Mouse (Mus musculus) limb, embryonic 10.5 days (tissue): ENCODE data around the gene Lrp6. TPM values are rescaled to one million over a fixed set of nuclear protein-coding genes. Genes with fewer than 3 reads are reported as not detected.

Source experiments
- DNase-seq: peaks from one replicate; pipeline ENCODE4 v3.0.0-alpha.2; 2017; ENCODE audit warnings: low spot score
- H3K27ac ChIP-seq: fragments of 300-500 bp; sonication (generic); 2 replicates; pipeline ENCODE4 v1.5.1; 2016; ENCODE audit warnings: mild to moderate bottlenecking
- H3K27me3 ChIP-seq: fragments of 300-500 bp; sonication (generic); 2 replicates; pipeline ENCODE4 v1.6.1; 2016; ENCODE audit warnings: low read depth, mild to moderate bottlenecking; ENCODE audit not compliant: poor library complexity, severe bottlenecking
- H3K36me3 ChIP-seq: fragments of 300-500 bp; sonication (generic); 2 replicates; pipeline ENCODE4 v1.6.1; 2016; ENCODE audit warnings: mild to moderate bottlenecking, moderate library complexity
- H3K4me1 ChIP-seq: fragments of 300-500 bp; sonication (generic); 2 replicates; pipeline ENCODE4 v1.6.1; 2016
- H3K4me3 ChIP-seq: fragments of 300-500 bp; sonication (generic); 2 replicates; pipeline ENCODE4 v1.5.1; 2016; ENCODE audit warnings: mild to moderate bottlenecking, moderate library complexity
- H3K9me3 ChIP-seq: fragments of 300-500 bp; sonication (generic); replicated peaks from 2 replicates; pipeline ENCODE4 v1.6.1; 2016; ENCODE audit warnings: mild to moderate bottlenecking
- WGBS: fragments of 180-500 bp; shearing (Covaris S2); methylation state at CpG from one replicate; pipeline ENCODE4 v1.1.7; 2016; 5-methylcytosine and 5-hydroxymethylcytosine counted together
- polyA plus RNA-seq: library from polyadenylated mRNA; unstranded; fragments of >200 nt; fragmentation: Nextera tagmentation; extraction: Ambion mirVana; gene quantifications from 2 replicates; pipeline ENCODE4 v1.2.1, GENCODE M21; 2016

Gene Lrp6
- polyA plus RNA-seq, 1 experiment from 2014 or later = 33.4 TPM

GRCm38 (mm10) chr6:134564539-134564938 lies 2.2 kb downstream of the Lrp6 start:
- WGBS = 49% methylated on average over 2 of the region's 2 CpGs
- Histone ChIP-seq H3K27me3 (no peaks in the 10 kb centered on the region), H3K4me3 (peak overlapping the region; percentile 93; the same call in 1 of the 2 replicates), H3K9me3 (no peaks in the 10 kb centered on the region), H3K4me1 (peaks cover 22% of the 10 kb centered on the region), H3K27ac (no peak overlapping the region), H3K36me3 (0 out of 2 replicates have a peak, but pooled peaks cover 2% of the 10 kb centered on the region)
- DNase-seq = no peak

- WGBS = 85% methylated on average over 3 of the region's 3 CpGs
- H3K36me3 ChIP-seq = 0 out of 2 replicates have a peak, but pooled peaks cover 2% of the 10 kb centered on the region
- H3K27ac ChIP-seq = no peak overlapping the region
- peaks cover 8% of the 10 kb centered on the region for H3K4me1 ChIP-seq
- no peak for DNase-seq
- H3K4me3 ChIP-seq = no peak overlapping the region
- H3K27me3 ChIP-seq = no peaks in the 10 kb centered on the region
- no peaks in the 10 kb centered on the region for H3K9me3 ChIP-seq
Observed at GRCm38 (mm10) chr6:134559635-134560034, 7.1 kb downstream of the Lrp6 start.

GRCm38 (mm10) chr6:134558546-134559129 lies 8.1 kb downstream of the Lrp6 start:
- 82% methylated on average over 8 of the region's 8 CpGs for WGBS
- Histone ChIP-seq H3K4me3 (no peak overlapping the region), H3K27ac (no peak overlapping the region), H3K4me1 (peaks cover 2% of the 10 kb centered on the region), H3K9me3 (no peaks in the 10 kb centered on the region), H3K36me3 (0 out of 2 replicates have a peak, but pooled peaks cover 2% of the 10 kb centered on the region), H3K27me3 (no peaks in the 10 kb centered on the region)
- no peak for DNase-seq

GRCm38 (mm10) chr6:134557043-134557442 lies 9.7 kb downstream of the Lrp6 start:
- 93% methylated on average over 1 of the region's 1 CpGs for WGBS
- peaks cover 2% of the 10 kb centered on the region for H3K4me1 ChIP-seq

GRCm38 (mm10) chr6:134556185-134556950 lies 10.4 kb downstream of the Lrp6 start:
- no peak overlapping the region for H3K4me3 ChIP-seq
- H3K4me1 ChIP-seq = peaks cover 2% of the 10 kb centered on the region; the same call in 1 of the 2 replicates
- 85% methylated on average over 7 of the region's 7 CpGs for WGBS
- H3K27me3 ChIP-seq = no peaks in the 10 kb centered on the region
- no peaks in the 10 kb centered on the region for H3K9me3 ChIP-seq
- no peaks in the 10 kb centered on the region for H3K36me3 ChIP-seq
- no peak for DNase-seq
- H3K27ac ChIP-seq = no peak overlapping the region

More at GRCm38 (mm10) chr6:134557043-134557442, 9.7 kb downstream of the Lrp6 start:
- no peaks in the 10 kb centered on the region for H3K27me3 ChIP-seq
- DNase-seq = no peak
- no peaks in the 10 kb centered on the region for H3K36me3 ChIP-seq
- no peak overlapping the region for H3K4me3 ChIP-seq
- no peak overlapping the region for H3K27ac ChIP-seq
- H3K9me3 ChIP-seq = no peaks in the 10 kb centered on the region

GRCm38 (mm10) chr6:134555178-134555577 lies 11.6 kb downstream of the Lrp6 start:
- Histone ChIP-seq H3K4me1 (no peaks in the 10 kb centered on the region), H3K27me3 (no peaks in the 10 kb centered on the region), H3K4me3 (no peak overlapping the region), H3K9me3 (no peaks in the 10 kb centered on the region), H3K27ac (no peak overlapping the region), H3K36me3 (no peaks in the 10 kb centered on the region)
- WGBS = 91% methylated on average over 3 of the region's 3 CpGs
- no peak for DNase-seq

- Histone ChIP-seq H3K27ac (no peak overlapping the region), H3K36me3 (0 out of 2 replicates have a peak, but pooled peaks cover under 1% of the 10 kb centered on the region), H3K27me3 (no peaks in the 10 kb centered on the region), H3K9me3 (no peaks in the 10 kb centered on the region), H3K4me3 (no peak overlapping the region), H3K4me1 (no peaks in the 10 kb centered on the region)
- no peak for DNase-seq
- WGBS = 84% methylated on average over 4 of the region's 4 CpGs
Observed at GRCm38 (mm10) chr6:134554230-134554629, 12.5 kb downstream of the Lrp6 start.

- Histone ChIP-seq H3K36me3 (peaks cover 10% of the 10 kb centered on the region), H3K27me3 (no peaks in the 10 kb centered on the region), H3K9me3 (no peaks in the 10 kb centered on the region), H3K4me3 (no peak overlapping the region), H3K27ac (no peak overlapping the region), H3K4me1 (peaks cover 8% of the 10 kb centered on the region; the same call in 1 of the 2 replicates)
- DNase-seq = no peak
- 78% methylated on average over 1 of the region's 1 CpGs for WGBS
Observed at GRCm38 (mm10) chr6:134551007-134551406, 15.8 kb downstream of the Lrp6 start.

GRCm38 (mm10) chr6:134550396-134550795 lies 16.4 kb downstream of the Lrp6 start:
- Histone ChIP-seq H3K36me3 (peaks cover 10% of the 10 kb centered on the region), H3K4me3 (no peak overlapping the region), H3K27ac (no peak overlapping the region), H3K27me3 (no peaks in the 10 kb centered on the region), H3K4me1 (peaks cover 12% of the 10 kb centered on the region), H3K9me3 (no peaks in the 10 kb centered on the region)
- WGBS = 82% methylated on average over 1 of the region's 1 CpGs
- no peak for DNase-seq

- 80% methylated on average over 3 of the region's 3 CpGs for WGBS
- DNase-seq = no peak
- Histone ChIP-seq H3K27ac (no peak overlapping the region), H3K9me3 (no peaks in the 10 kb centered on the region), H3K36me3 (peaks cover 29% of the 10 kb centered on the region), H3K4me3 (no peak overlapping the region), H3K4me1 (peaks cover 18% of the 10 kb centered on the region), H3K27me3 (no peaks in the 10 kb centered on the region)
Observed at GRCm38 (mm10) chr6:134544843-134545242, 21.9 kb downstream of the Lrp6 start.

GRCm38 (mm10) chr6:134544093-134544492 lies 22.7 kb downstream of the Lrp6 start:
- Histone ChIP-seq H3K4me1 (peaks cover 18% of the 10 kb centered on the region), H3K4me3 (no peak overlapping the region), H3K27me3 (no peaks in the 10 kb centered on the region), H3K36me3 (peaks cover 27% of the 10 kb centered on the region), H3K27ac (no peak overlapping the region), H3K9me3 (no peaks in the 10 kb centered on the region)
- DNase-seq = no peak
- WGBS = 84% methylated on average over 2 of the region's 2 CpGs

GRCm38 (mm10) chr6:134543607-134544006 lies 23.2 kb downstream of the Lrp6 start:
- Histone ChIP-seq H3K27ac (no peak overlapping the region), H3K4me1 (peaks cover 18% of the 10 kb centered on the region), H3K36me3 (peaks cover 25% of the 10 kb centered on the region), H3K27me3 (no peaks in the 10 kb centered on the region), H3K9me3 (no peaks in the 10 kb centered on the region), H3K4me3 (no peak overlapping the region)
- no peak for DNase-seq

- H3K27ac ChIP-seq = no peak overlapping the region
- H3K9me3 ChIP-seq = no peaks in the 10 kb centered on the region
- no peak overlapping the region for H3K4me3 ChIP-seq
- DNase-seq = no peak
- WGBS = 92% methylated on average over 2 of the region's 2 CpGs
- H3K4me1 ChIP-seq = peaks cover 18% of the 10 kb centered on the region
- no peaks in the 10 kb centered on the region for H3K27me3 ChIP-seq
- peaks cover 23% of the 10 kb centered on the region for H3K36me3 ChIP-seq
Observed at GRCm38 (mm10) chr6:134542374-134542773, 24.4 kb downstream of the Lrp6 start.
